Mouse (Mus musculus): ENCODE measurements at regions not wholly inside any gene's neighbourhood (a gene's known extent, or its start where the extent isn't known, plus 50 kb on each side); places are given as distances from the start of the nearest gene placed in this dataset.

GRCm38 (mm10) chr4:105531651-105532425, 257.8 kb upstream of the Gm12728 start:
- intact Hi-C loops (cut with DNase I), result no loop called here
- no peak for DNase-seq

- intact Hi-C loops (cut with DNase I), result no loop called here
- DNase-seq, result no peak
Observed at GRCm38 (mm10) chr4:105535451-105535850, 254.2 kb upstream of the Gm12728 start.

DNA sequence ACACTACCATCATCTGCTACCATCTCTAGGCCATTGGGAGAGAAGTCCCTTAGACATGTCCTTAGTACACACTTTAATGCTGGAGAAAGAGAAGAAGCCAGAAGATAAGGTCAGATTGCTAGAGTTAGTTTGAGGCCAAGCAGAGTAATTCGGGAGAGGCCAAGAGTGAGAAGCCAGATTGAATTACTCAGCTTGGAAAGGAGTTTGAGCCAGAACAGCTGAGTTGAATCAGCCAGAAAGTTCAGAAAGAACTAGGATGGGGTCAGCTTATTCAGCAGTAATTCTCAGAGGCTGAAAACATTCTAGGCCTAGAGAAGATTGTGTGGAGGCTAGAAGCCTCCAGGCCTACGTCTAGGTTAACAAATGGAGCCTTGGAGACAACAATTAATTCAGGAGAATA, 244.2 kb upstream of the Gm12728 start:
- intact Hi-C loops (cut with DNase I), result no loop called here
- DNase-seq, result peak in 1 of 2 experiments; percentile 15

GRCm38 (mm10) chr4:105549744-105550440, 239.8 kb upstream of the Gm12728 start:
- peak; percentile 26 to 35 for DNase-seq
- intact Hi-C loops (cut with DNase I), result loop anchor here (2.0 to 5.0 kb wide), 4 partner anchors 43 to 393 kb away; partner anchors contain the start of gene Plpp3

DNA sequence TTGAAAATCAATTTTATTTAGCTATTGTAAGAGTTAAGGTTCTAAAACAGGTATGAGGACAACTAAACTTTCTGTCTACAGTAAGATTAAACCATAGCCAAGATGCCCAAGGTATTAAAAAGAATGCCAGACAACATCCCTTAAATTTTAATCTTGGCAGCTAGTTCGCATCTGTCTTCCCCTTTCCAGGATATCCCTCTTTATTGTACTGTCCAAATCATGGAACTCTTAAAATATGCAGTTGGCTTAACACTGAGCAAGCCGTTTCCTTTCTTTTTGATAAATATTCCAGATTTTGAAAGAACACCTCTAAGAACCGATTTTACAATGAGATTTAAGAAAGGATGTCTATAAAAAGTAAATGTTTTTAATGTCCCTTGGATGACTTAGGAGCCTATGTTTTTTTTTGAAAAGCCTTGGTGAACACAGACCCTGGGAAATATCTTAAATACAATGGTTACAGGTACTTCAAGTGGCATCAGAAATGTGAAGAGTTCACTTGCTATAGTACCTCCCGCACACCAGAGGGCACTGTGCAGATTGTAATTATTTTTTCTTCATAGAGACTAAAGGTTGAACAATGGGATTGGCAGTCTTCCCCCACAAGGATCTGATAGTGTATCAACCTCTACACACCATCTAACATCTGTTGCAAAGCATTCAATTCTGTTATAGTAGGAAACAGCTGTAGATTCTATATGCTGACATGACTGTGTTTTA, 237.5 kb upstream of the Gm12728 start:
- intact Hi-C loops (cut with DNase I), result loop anchor here (2.0 to 5.0 kb wide), 4 partner anchors 45 to 395 kb away; partner anchors contain the start of gene Plpp3
- DNase-seq, result no peak

DNA sequence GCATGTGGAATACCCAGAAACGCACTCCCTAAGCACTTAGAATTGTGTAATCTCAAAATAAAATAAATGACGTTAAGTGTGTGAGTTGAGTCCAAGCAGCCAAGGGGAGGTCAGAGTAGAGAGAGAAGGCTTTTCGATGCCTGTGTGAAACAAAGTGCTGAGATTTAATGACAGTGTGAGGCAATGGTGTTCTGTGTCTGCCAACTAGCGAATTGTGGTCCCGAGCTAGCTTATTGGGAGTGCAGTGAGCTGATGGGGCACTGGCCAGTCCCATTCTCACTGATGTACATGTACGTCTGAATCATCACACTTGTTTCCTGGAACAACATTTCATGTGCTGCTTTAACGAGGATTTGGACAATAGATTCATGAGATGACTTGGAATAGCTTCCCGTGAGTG, 234.7 kb upstream of the Gm12728 start:
- no peak for DNase-seq
- intact Hi-C loops (cut with DNase I), result loop anchor here (5.0 kb wide), 3 partner anchors 107 to 398 kb away; partner anchors contain the start of gene Plpp3

DNA sequence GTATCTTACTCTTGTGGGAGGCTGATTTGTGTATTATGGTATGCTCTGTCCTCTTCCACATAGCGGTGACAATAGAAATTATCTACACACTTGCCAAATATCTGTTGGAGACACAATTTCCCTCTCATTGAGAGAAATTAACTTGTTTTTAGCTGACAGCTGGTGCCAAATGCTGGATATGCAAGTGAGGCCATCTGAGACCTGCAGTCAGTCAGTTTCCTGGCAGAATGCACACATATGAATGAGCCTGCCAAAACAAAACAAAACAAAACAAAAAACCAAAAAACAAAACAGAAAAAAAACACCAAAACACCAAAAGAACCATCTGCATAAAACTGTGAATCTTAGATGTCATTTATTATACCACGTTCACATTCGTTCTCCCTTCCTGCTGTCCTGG, 233.7 kb upstream of the Gm12728 start:
- intact Hi-C loops (cut with DNase I), result no loop called here
- DNase-seq, result no peak

DNA sequence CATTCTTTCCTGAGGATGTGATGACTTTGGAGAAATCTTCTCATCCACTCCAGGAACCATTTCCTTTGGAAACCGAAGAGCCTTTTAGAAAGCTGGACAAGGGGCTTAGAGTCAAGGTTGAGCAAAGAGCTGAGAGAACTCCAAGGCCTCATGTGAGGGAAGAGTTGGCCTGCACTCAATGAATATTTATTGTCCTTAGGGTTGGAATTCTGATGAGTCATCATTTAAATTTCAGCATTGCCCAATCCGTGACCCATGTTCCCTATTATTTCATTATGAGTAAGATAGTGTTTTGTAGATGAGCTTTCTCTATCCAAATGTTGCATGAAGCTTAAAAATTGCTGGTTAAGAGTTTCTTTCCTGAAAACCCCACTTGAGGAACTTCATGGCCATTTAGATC, 232.3 kb upstream of the Gm12728 start:
- no peak for DNase-seq
- intact Hi-C loops (cut with DNase I), result no loop called here

- no peak for DNase-seq
- intact Hi-C loops (cut with DNase I), result no loop called here
Observed at GRCm38 (mm10) chr4:105560055-105560454, 229.6 kb upstream of the Gm12728 start.

DNA sequence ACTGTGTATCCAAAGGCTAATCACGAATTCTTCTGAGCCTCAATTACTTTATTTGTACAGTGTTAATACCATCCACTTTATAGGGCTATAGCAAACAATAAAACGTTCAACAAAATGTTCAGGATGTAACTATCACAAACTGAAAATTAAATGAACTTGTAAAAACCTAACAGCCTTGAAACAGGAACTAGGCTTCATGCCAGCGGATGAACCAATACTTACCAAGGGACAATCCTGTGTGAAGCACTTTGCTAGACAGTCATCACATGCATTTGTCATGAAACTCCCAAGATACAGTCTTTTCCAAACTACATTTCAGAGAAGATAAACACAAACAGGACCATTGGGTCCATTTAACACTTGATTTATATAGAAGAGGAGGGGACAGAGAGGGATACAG, 228.9 kb upstream of the Gm12728 start:
- no peak for DNase-seq
- intact Hi-C loops (cut with DNase I), result no loop called here

GRCm38 (mm10) chr4:105561611-105562010, 228.1 kb upstream of the Gm12728 start:
- intact Hi-C loops (cut with DNase I), result no loop called here

GRCm38 (mm10) chr4:105565796-105566195, 223.9 kb upstream of the Gm12728 start:
- no peak for DNase-seq
- intact Hi-C loops (cut with DNase I), result no loop called here

More at GRCm38 (mm10) chr4:105561611-105562010, 228.1 kb upstream of the Gm12728 start:
- no peak for DNase-seq

GRCm38 (mm10) chr4:105566513-105567457, 222.9 kb upstream of the Gm12728 start:
- DNase-seq, result no peak
- intact Hi-C loops (cut with DNase I), result no loop called here

DNA sequence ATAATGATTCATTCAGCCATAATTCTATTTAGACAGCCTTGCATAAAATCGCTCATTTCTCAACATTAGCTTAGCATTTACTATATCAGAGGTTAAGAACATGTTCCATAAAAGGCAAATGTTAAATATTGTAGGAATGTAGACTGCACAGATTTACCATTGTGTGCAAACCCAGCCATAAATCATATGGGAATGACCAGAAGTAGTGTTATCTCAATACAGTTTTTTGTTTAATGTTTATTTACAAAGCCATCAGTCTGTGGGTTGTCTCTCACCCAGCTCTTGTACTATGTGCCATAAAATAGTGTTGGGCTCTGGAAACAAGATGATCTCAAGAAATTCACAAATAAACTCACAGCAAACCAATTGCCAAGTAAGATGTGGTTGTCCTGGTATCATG, 220.0 kb upstream of the Gm12728 start:
- DNase-seq, result no peak
- intact Hi-C loops (cut with DNase I), result no loop called here

DNA sequence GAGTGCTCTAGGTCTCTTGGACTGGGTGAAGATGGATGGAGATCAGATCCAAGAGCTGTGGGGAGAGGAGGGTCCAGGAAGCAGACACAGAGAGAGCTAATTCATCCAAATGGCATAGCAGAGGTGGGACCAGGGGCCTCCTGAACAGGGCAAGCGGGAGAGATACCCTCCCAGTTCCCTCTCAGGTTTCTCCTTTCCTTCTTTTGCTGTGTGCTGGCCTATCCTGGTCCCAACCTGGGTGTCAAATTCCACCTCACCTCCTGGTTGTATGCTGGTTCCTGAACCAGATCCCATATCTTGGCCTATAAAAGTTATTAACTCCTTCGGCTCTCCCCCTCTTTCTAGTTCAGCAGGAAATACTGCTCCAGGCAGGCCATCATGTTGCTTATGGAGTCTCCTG, 214.1 kb upstream of the Gm12728 start:
- no peak for DNase-seq
- intact Hi-C loops (cut with DNase I), result no loop called here

GRCm38 (mm10) chr4:105580987-105581386, 208.7 kb upstream of the Gm12728 start:
- intact Hi-C loops (cut with DNase I), result no loop called here
- DNase-seq, result no peak

GRCm38 (mm10) chr4:105584329-105584925, 205.2 kb upstream of the Gm12728 start:
- intact Hi-C loops (cut with DNase I), result no loop called here
- no peak for DNase-seq

DNA sequence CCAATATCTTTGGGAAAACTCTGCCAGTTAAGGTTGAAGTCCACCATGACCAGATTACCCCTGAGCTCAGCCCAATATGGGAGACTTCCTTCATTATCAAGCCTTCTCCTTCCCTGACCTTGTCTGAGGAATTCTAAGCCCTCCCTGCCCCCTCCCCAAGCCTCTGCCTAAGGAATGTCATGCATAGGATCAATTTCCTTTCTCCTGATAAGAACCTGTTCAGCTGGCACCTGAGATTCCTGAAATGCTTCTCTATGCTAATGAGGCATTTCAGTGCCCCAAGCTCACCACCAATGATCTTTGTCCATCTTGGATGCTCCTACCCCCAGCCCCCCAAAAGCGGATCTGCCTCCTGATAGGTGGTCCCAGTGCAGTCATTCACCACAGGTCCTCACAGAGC, 186.0 kb upstream of the Gm12728 start:
- DNase-seq, result no peak

DNA sequence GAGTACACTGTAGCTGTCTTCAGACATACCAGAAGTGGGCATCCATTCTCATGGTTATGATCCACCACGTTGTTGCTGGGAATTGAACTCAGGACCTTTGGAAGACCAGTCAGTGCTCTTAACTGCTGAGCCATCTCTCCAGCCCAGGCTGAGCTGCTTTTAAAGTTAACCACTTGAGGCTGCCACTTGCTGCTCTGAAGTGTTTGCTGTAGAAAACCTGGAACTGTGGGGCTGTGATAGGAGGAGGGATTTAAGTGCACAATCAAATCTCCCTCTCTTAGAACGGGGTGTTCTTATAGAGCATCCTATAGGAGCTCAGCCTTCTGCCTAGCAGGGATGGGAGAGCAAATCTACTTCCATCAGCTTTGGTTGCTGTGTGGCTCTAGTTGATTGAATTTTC, 185.1 kb upstream of the Gm12728 start:
- no peak for DNase-seq
- intact Hi-C loops (cut with DNase I), result no loop called here

More for the DNA sequence above, 186.0 kb upstream of the Gm12728 start:
- intact Hi-C loops (cut with DNase I), result no loop called here

DNA sequence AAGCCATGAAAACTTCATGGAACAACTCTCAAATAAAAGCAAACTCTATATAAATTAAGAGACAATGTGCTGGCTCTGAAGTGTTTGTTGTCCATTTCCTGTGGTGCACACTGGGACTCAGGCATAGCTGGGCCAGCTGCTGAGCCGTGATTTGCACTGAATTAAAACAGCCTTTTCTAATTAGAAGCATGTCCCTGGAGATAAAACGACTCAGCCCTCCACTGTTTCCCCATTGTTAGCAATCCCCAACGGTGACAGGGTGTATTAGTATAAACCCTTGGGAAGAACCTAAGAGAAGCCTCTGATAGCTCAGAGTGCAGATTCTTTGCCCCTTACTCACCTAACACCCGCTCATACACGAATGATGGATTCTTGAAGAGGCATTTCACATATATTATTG, 182.9 kb upstream of the Gm12728 start:
- intact Hi-C loops (cut with DNase I), result no loop called here
- no peak for DNase-seq

Measured in heart, postnatal 14 days (tissue).